Comparison of ENCODE assay signal across 11 mouse cellular contexts in genomic region chr13:98633641-98634484, GRCm38 (mm10). TPM values are rescaled to one million over a fixed set of nuclear protein-coding genes. Genes with fewer than 3 reads are reported as not detected.
DNase-seq lines count a peak whose midpoint lies in the region; ATAC-seq and TF ChIP-seq lines count a peak whose summit lies in the region.
"Had no signal": no experiment of that assay in that cellular context is flagged by ENCODE, and none has a peak within 500 bp of the region (broad histone marks: within the 10 kb centered on the region; RNA-seq: fewer than 3 reads in every experiment).

No protein-coding gene starts in this region.

- ATAC-seq in forebrain, embryonic 15.5 days (replicated peaks) = no peak

- intact Hi-C loops in gastrocnemius, adult 2 months (cut with DNase I) = no loop called here

- H3K27ac ChIP-seq in gastrocnemius, adult 2 months = no peak overlapping the region
- H3K27ac ChIP-seq in testis, adult 2 months (ENCODE audit: control insufficient read depth, insufficient read depth, low read depth, low read length) = no peak overlapping the region
- no peak overlapping the region for H3K27ac ChIP-seq in forebrain, embryonic 15.5 days (replicated peaks)
- H3K27ac ChIP-seq: embryonic facial prominence, embryonic 12.5 days had no signal

- TF ChIP-seq CTCF in gastrocnemius, adult 2 months (IDR thresholded peaks at IDR 0.05) = peak; percentile 31; the same call in 1 of the 2 replicates
- peak; percentile 69; the same call in 1 of the 2 replicates for TF ChIP-seq CTCF in testis, adult 2 months (IDR thresholded peaks at IDR 0.05; ENCODE audit: control insufficient read depth, insufficient read depth, insufficient replicate concordance, low read depth, low read length)

- H3K9me3 ChIP-seq in forebrain, embryonic 15.5 days = no peaks in the 10 kb centered on the region
- H3K9me3 ChIP-seq: embryonic facial prominence, embryonic 12.5 days had no signal

- no peak for TF ChIP-seq POLR2A in testis, adult 2 months (IDR thresholded peaks at IDR 0.05; ENCODE audit: control insufficient read depth, low read depth, low read length)

- DNase-seq in gastrocnemius, adult 2 months = no peak
- DNase-seq in gastrocnemius, postnatal 10 days = no peak
- peak; percentile 69 for DNase-seq in ovary, adult 18-20 months (ENCODE audit: low spot score)
- no peak for DNase-seq in ovary, postnatal 10 days (ENCODE audit: low spot score)
- peak; percentile 22 for DNase-seq in layer of hippocampus, adult 11-12 months (ENCODE audit: low spot score)
- DNase-seq in spleen, postnatal 10 days (ENCODE audit: low spot score in 2 of 2) = no peak
- DNase-seq: heart, postnatal 10 days had no signal

- no peak overlapping the region for H3K4me3 ChIP-seq in gastrocnemius, adult 2 months
- H3K4me3 ChIP-seq in testis, adult 2 months (ENCODE audit: control insufficient read depth, low read depth, low read length) = no peak overlapping the region
- H3K4me3 ChIP-seq in forebrain, embryonic 15.5 days = no peak overlapping the region
- H3K4me3 ChIP-seq: embryonic facial prominence, embryonic 12.5 days had no signal

- no peaks in the 10 kb centered on the region for H3K36me3 ChIP-seq in testis, adult 2 months (ENCODE audit: control insufficient read depth, insufficient read depth, low read length)
- no peaks in the 10 kb centered on the region for H3K36me3 ChIP-seq in forebrain, embryonic 15.5 days
- H3K36me3 ChIP-seq: embryonic facial prominence, embryonic 12.5 days had no signal

- H3K27me3 ChIP-seq in testis, adult 2 months (ENCODE audit: control insufficient read depth, insufficient read depth, low read length) = no peaks in the 10 kb centered on the region
- no peaks in the 10 kb centered on the region for H3K27me3 ChIP-seq in forebrain, embryonic 15.5 days
- H3K27me3 ChIP-seq: embryonic facial prominence, embryonic 12.5 days had no signal

- 66% methylated on average over 6 of the region's 6 CpGs for WGBS in forebrain, embryonic 15.5 days

- no peak overlapping the region for H3K4me2 ChIP-seq in forebrain, embryonic 15.5 days (replicated peaks)
- H3K4me2 ChIP-seq: embryonic facial prominence, embryonic 12.5 days had no signal

- H3K9ac ChIP-seq in forebrain, embryonic 15.5 days (replicated peaks) = no peak overlapping the region
- H3K9ac ChIP-seq: embryonic facial prominence, embryonic 12.5 days had no signal

- H3K4me1 ChIP-seq in testis, adult 2 months (ENCODE audit: control insufficient read depth, insufficient read depth, low read length) = peaks cover 18% of the 10 kb centered on the region
- no peaks in the 10 kb centered on the region for H3K4me1 ChIP-seq in forebrain, embryonic 15.5 days

RNA-seq across cellular contexts. Expression of gene Tmem174, which starts 3.3 kb away (rescaled TPM):
- not detected for total RNA-seq in gastrocnemius, adult 2 months (2021)
- not detected for total RNA-seq in gastrocnemius, postnatal 10 days (2021)
- not detected in 2 replicates for polyA plus RNA-seq in testis, adult 2 months (2012; rRNA removed)
- not detected in 2 replicates for polyA plus RNA-seq in forebrain, embryonic 15.5 days (2015; fragmentation: Nextera tagmentation; extraction: Ambion mirVana)
- total RNA-seq: heart, postnatal 10 days had no signal
- polyA plus RNA-seq: embryonic facial prominence, embryonic 12.5 days; liver, embryonic 16.5 days had no signal

Comparison
In these comparisons a context has a peak if more than half of its experiments do, and no peak if none do; other contexts are left out.
1. DNase-seq: peak in ovary, adult 18-20 months (single experiment) and layer of hippocampus, adult 11-12 months (single experiment); none in gastrocnemius, adult 2 months (single experiment), gastrocnemius, postnatal 10 days (single experiment), ovary, postnatal 10 days (single experiment) and spleen, postnatal 10 days (0 of 2).